Mouse (Mus musculus) lung, embryonic 14.5 days (tissue): Measurements from ENCODE around the gene Slit1. TPM values are rescaled to one million over a fixed set of nuclear protein-coding genes. Genes with fewer than 3 reads are reported as not detected.
A peak's percentile ranks its signal among the peaks of the same experiment; 100 is the strongest.

Experiments used
- ATAC-seq: fragments of 200-750 bp; cut with Nextera tagmentation; 2 replicates; pipeline ENCODE4 v1.8.0; 2017; ENCODE audit warnings: mild to moderate bottlenecking, moderate TSS enrichment, moderate library complexity; ENCODE audit not compliant: insufficient read depth
- DNase-seq: peaks from one replicate; pipeline ENCODE4 v3.0.0-alpha.2; 2015
- H3K27ac ChIP-seq: fragments of 300-500 bp; sonication (generic); 2 replicates; pipeline ENCODE4 v1.5.1; 2014; ENCODE audit warnings: low read depth, mild to moderate bottlenecking, moderate library complexity
- H3K27me3 ChIP-seq: fragments of 300-500 bp; sonication (generic); 2 replicates; pipeline ENCODE4 v1.6.1; 2014; ENCODE audit warnings: low read length, control low read depth; ENCODE audit not compliant: insufficient read depth
- H3K36me3 ChIP-seq: fragments of 300-500 bp; sonication (generic); 2 replicates; pipeline ENCODE4 v1.6.1; 2014; ENCODE audit warnings: control low read depth; ENCODE audit not compliant: insufficient read depth
- H3K4me1 ChIP-seq: fragments of 300-500 bp; sonication (generic); 2 replicates; pipeline ENCODE4 v1.6.1; 2014; ENCODE audit warnings: antibody characterized with exemption, control low read depth; ENCODE audit not compliant: insufficient read depth
- H3K4me2 ChIP-seq: fragments of 300-500 bp; sonication (generic); 2 replicates; pipeline ENCODE4 v1.6.1; 2014; ENCODE audit warnings: mild to moderate bottlenecking
- H3K4me3 ChIP-seq: fragments of 300-500 bp; sonication (generic); 2 replicates; pipeline ENCODE4 v1.5.1; 2014; ENCODE audit warnings: low read depth, low read length
- H3K9ac ChIP-seq: fragments of 300-500 bp; sonication (generic); 2 replicates; pipeline ENCODE4 v1.6.1; 2014
- H3K9me3 ChIP-seq: fragments of 300-500 bp; sonication (generic); 2 replicates; pipeline ENCODE4 v1.6.1; 2016; ENCODE audit warnings: low read depth, low read length, control low read depth
- CTCF ChIP-seq: IDR thresholded peaks from 2 replicates; pipeline ENCODE4 v1.5.1; 2016; ENCODE audit warnings: antibody characterized with exemption, low read depth
- WGBS: fragments of 180-500 bp; shearing (Covaris S2); extraction: QIAGEN DNeasy Blood & Tissue Kit; methylation state at CpG from one replicate; pipeline ENCODE4 v1.1.7; 2014; 5-methylcytosine and 5-hydroxymethylcytosine counted together
- polyA plus RNA-seq: library from polyadenylated mRNA; unstranded; fragments of >200 nt; fragmentation: Nextera tagmentation; extraction: Ambion mirVana; gene quantifications from 2 replicates; pipeline ENCODE4 v1.2.1, GENCODE M21; 2014

Slit1 gene
- polyA plus RNA-seq, 1 experiment from 2014 or later, result 0.24 TPM

DNA sequence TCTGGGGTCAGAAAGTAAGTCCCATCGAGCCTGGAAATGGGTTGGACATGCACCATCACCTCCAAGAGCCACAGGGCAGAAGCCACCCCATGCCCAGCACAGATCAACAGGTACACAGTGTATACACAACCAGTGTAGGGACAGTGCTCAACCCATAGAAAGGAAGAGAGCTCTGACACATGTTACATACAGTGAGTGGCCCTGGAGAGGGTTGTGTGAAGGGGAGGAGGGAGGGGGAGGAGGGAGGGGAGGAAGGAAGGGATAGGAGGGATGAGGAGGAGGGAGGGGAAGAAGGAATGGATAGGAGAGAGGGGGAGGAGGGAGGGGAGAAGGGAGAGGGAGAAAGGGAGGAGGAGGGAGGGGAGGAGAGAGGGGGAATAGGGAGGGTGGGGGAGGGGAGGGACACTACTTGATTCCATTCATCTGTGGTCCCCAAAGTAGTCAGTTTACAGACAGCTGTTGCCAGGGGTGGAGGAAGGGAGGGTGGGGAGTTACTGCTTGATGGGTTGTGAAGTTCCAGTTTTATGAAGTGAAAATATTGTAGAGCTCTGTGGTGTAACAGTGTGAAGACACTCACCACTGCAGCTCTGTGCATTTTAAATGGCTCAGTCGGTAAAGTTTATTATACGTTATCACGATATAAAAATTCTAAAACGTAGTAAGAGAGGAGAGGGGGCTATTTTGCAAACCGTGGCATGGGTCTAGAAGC, 45.5 kb downstream of the Slit1 start:
- no peak for DNase-seq
- Histone ChIP-seq H3K36me3 (no peaks in the 10 kb centered on the region), H3K9me3 (no peaks in the 10 kb centered on the region), H3K4me3 (no peak overlapping the region), H3K4me1 (no peaks in the 10 kb centered on the region), H3K4me2 (no peak overlapping the region), H3K27ac (no peak overlapping the region), H3K27me3 (no peaks in the 10 kb centered on the region), H3K9ac (no peak overlapping the region)
- WGBS, result 62% methylated on average over 6 of the region's 6 CpGs
- peak; percentile 70; the same call in 1 of the 2 replicates for ATAC-seq
- no peak for TF ChIP-seq CTCF

DNA sequence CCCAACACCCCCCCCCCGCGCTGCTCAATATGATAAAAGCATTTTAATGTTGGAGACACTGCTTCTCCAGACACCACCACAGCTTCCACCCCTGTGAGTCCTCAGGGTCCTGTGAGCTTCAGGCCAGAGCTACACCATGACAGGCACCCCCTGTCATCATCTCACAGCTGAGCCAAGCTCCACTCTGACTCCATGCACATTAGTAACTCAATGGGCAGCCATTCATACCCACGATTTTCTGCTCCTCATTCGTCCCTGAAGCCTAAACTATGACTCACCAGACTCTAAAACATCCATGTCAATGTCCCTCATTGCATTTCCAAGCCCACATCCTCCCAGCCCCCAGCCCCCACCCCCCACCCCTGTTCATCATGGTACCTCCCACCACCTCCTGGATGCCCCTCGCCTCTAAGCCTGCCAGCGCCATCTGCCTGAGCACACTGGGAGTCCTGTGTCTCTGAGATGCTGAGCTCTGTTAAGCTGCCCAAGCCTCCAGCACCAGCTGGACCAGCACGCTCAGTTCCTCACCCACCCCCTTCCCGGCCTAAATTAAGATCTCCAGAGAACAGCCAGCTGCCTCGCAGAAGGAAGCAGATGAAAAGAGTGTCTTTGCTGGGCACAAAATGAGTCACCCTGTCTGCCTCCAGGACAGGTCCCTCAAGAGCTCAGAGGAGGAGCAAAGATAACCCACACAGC, 46.2 kb downstream of the Slit1 start:
- 38% methylated on average over 9 of the region's 9 CpGs for WGBS
- Histone ChIP-seq H3K4me1 (no peaks in the 10 kb centered on the region), H3K9ac (no peak overlapping the region), H3K27ac (no peak overlapping the region), H3K9me3 (no peaks in the 10 kb centered on the region), H3K4me2 (no peak overlapping the region), H3K36me3 (no peaks in the 10 kb centered on the region), H3K4me3 (no peak overlapping the region), H3K27me3 (no peaks in the 10 kb centered on the region)
- ATAC-seq, result peak; percentile 60; the same call in 1 of the 2 replicates
- no peak for TF ChIP-seq CTCF
- peak; percentile 57 for DNase-seq

DNA sequence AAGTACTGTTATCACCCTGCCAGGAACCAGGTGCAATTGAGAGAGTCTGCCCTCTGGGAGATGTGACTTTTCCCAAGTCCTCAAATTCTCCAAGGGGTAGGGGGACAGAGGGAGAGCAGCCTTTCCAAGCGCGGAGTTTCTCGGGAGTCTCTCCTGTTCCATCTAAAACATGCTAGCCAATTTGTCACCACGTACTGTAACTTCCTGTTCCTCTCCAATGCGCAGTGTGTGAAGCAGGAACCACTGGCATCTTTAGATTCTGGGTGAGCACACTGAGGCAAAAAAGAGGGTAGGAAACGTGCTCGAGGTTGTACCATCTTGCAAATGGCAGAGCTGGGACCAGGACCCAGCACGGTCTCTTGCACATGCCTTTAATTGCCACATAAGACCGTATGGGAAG, 47.0 kb downstream of the Slit1 start:
- Histone ChIP-seq H3K4me3 (no peak overlapping the region), H3K9me3 (no peaks in the 10 kb centered on the region), H3K9ac (no peak overlapping the region), H3K4me2 (no peak overlapping the region), H3K27ac (no peak overlapping the region), H3K36me3 (no peaks in the 10 kb centered on the region), H3K4me1 (no peaks in the 10 kb centered on the region), H3K27me3 (no peaks in the 10 kb centered on the region)
- DNase-seq (no peak), ATAC-seq (no peak)
- 77% methylated on average over 9 of the region's 9 CpGs for WGBS
- no peak for TF ChIP-seq CTCF

DNA sequence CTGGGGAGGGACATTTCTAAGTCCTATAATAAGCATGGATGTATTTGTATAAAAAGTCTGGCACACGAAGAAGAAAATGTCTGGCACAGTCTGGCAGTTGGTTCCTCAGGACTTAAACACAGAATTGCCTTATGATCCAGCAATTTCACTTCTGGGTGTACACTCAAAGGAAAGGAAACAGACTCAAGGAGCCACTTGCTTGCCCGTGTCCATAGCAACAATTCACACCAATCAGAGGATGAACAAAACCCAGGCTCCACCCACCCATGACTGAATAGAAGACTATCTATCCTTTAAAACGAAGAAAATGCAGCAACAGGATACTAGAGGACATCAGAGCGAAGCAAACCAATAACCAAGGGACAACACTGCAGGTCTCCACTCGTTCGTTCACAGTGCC, 48.4 kb downstream of the Slit1 start:
- TF ChIP-seq CTCF, result no peak
- ATAC-seq (no peak), DNase-seq (no peak)
- Histone ChIP-seq H3K4me3 (no peak overlapping the region), H3K9me3 (no peaks in the 10 kb centered on the region), H3K27me3 (no peaks in the 10 kb centered on the region), H3K9ac (no peak overlapping the region), H3K36me3 (no peaks in the 10 kb centered on the region), H3K27ac (no peak overlapping the region), H3K4me1 (no peaks in the 10 kb centered on the region), H3K4me2 (no peak overlapping the region)
- 67% methylated on average over 6 of the region's 6 CpGs for WGBS

DNA sequence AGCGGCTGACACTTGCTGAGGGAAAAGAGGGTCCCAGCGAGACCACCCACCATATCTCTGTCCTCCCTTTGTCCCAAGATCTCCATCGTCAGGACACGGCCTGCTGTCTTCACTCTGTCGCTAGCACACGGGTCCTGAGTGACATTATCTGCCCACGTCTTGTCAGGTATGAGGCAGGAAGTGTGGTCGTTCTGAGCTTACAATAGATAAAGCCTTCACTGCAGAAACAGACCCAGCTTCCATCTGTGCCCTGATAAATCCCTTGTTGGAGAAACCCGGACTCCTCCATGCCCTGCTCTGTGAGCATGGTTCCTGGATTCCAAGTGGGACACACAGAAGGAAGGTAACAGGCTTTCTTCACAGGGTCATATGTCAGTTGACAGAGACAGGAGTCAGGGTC, 48.9 kb downstream of the Slit1 start:
- ATAC-seq (no peak), DNase-seq (no peak)
- no peak overlapping the region for H3K4me3 ChIP-seq
- H3K9me3 ChIP-seq, result no peaks in the 10 kb centered on the region
- no peaks in the 10 kb centered on the region for H3K36me3 ChIP-seq
- WGBS, result 53% methylated on average over 9 of the region's 9 CpGs
- no peak overlapping the region for H3K4me2 ChIP-seq
- H3K4me1 ChIP-seq, result no peaks in the 10 kb centered on the region
- no peak overlapping the region for H3K27ac ChIP-seq
- no peaks in the 10 kb centered on the region for H3K27me3 ChIP-seq
- TF ChIP-seq CTCF, result no peak
- H3K9ac ChIP-seq, result no peak overlapping the region

DNA sequence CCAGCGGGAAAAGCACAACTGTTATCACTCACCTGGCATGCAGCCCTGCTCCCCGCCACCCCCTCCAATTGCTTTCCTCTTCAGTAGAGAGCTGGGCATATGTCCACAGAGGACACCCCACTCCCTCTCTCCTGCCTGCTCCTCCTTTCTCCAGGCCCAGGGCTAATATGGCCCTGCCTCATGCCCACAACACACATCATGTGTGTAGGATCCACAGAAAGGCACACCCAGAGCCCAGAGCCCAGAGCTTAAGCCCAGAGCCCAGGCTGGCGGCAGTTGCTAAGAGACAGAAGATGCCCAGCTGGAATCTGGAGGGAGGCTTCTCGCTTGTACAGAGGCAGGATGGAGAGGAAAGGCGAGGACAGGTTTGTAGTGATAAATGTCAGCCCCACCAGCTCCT, 49.7 kb downstream of the Slit1 start:
- no peak for DNase-seq
- Histone ChIP-seq H3K4me2 (no peak overlapping the region), H3K4me3 (no peak overlapping the region), H3K4me1 (no peaks in the 10 kb centered on the region), H3K27me3 (no peaks in the 10 kb centered on the region), H3K36me3 (no peaks in the 10 kb centered on the region), H3K27ac (no peak overlapping the region), H3K9ac (no peak overlapping the region), H3K9me3 (no peaks in the 10 kb centered on the region)
- ATAC-seq, result no peak
- TF ChIP-seq CTCF, result no peak
- WGBS, result 38% methylated on average over 5 of the region's 5 CpGs

DNA sequence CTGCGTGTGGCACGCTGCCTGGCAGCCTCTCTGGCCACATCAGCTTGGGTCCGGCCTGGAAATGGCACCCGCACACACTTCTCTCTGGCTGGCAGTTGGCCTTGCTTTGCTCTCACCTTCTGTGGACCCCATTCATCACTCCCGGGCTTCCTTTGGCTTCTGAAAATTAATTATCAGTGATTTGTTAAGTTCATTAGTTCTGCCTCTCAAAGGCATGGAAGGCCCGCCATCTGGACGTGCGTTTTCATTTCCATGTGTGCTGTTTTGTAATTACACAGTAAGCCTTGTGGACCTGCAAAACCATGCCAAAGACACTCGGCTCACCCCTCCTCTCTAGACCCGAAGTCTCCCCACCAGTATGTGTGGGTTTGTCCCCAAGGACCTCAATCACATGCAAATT, 53.4 kb downstream of the Slit1 start:
- no peaks in the 10 kb centered on the region for H3K36me3 ChIP-seq
- H3K4me2 ChIP-seq, result no peak overlapping the region
- no peaks in the 10 kb centered on the region for H3K4me1 ChIP-seq
- H3K27ac ChIP-seq, result no peak overlapping the region
- H3K9ac ChIP-seq, result no peak overlapping the region
- H3K9me3 ChIP-seq, result no peaks in the 10 kb centered on the region
- H3K27me3 ChIP-seq, result no peaks in the 10 kb centered on the region
- TF ChIP-seq CTCF, result no peak
- 73% methylated on average over 10 of the region's 10 CpGs for WGBS
- no peak overlapping the region for H3K4me3 ChIP-seq
- ATAC-seq, result no peak
- no peak for DNase-seq
